In the genomic region with DNA sequence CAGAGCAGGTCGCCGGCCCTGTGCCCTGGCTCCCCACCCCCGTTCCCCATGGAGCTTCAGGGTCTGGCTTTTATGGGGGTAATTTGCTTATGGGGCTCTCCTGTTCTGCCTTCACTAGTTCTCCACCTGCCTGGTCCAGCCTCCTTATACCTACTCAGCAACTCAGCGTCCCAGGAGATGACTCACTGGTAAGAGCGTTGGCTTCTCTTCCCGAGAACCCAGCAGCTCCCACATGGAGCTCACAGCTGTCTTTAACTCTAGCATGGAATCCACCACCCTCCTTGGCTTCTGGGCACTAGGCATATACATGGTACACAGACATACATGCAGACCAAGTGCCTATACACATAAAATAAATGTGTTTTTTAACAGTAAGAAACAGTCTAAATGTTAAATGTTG, we compare ENCODE assay signal across 30 mouse cellular contexts. TPM values are rescaled to one million over a fixed set of nuclear protein-coding genes. Genes with fewer than 3 reads are reported as not detected.
DNase-seq lines count a peak whose midpoint lies in the region; ATAC-seq lines count a peak whose summit lies in the region.
"Had no signal": no experiment of that assay in that cellular context is flagged by ENCODE, and none has a peak within 500 bp of the region (broad histone marks: within the 10 kb centered on the region; RNA-seq: fewer than 3 reads in every experiment).

No protein-coding gene starts in this region.

- no peak overlapping the region for H3K9ac ChIP-seq in forebrain, embryonic 13.5 days
- H3K9ac ChIP-seq: forebrain, postnatal 0 days; heart, embryonic 13.5 days; stomach, embryonic 15.5 days had no signal

- H3K27ac ChIP-seq in embryonic facial prominence, embryonic 10.5 days (replicated peaks): no peak overlapping the region
- H3K27ac ChIP-seq in forebrain, embryonic 13.5 days: no peak overlapping the region
- H3K27ac ChIP-seq: gastrocnemius, adult 2 months; heart, embryonic 13.5 days; kidney, postnatal 0 days; stomach, embryonic 15.5 days had no signal

- no peak overlapping the region for H3K4me2 ChIP-seq in forebrain, embryonic 13.5 days
- H3K4me2 ChIP-seq: heart, embryonic 13.5 days; stomach, embryonic 15.5 days had no signal

- WGBS in embryonic facial prominence, embryonic 10.5 days: 37% methylated on average over 6 of the region's 6 CpGs
- WGBS in forebrain, embryonic 13.5 days: 33% methylated on average over 6 of the region's 6 CpGs

- no peaks in the 10 kb centered on the region for H3K9me3 ChIP-seq in embryonic facial prominence, embryonic 10.5 days
- no peaks in the 10 kb centered on the region for H3K9me3 ChIP-seq in forebrain, embryonic 13.5 days (replicated peaks)
- H3K9me3 ChIP-seq: heart, embryonic 13.5 days; stomach, embryonic 15.5 days had no signal

- peak overlapping the region; percentile 40; the same call in 1 of the 2 replicates for H3K4me3 ChIP-seq in embryonic facial prominence, embryonic 10.5 days
- H3K4me3 ChIP-seq in forebrain, embryonic 13.5 days: no peak overlapping the region
- H3K4me3 ChIP-seq: erythroblast, embryonic 14.5 days; gastrocnemius, adult 2 months; heart, embryonic 13.5 days; stomach, embryonic 15.5 days had no signal

- H3K27me3 ChIP-seq in embryonic facial prominence, embryonic 10.5 days (replicated peaks; ENCODE audit: low read depth, poor library complexity, severe bottlenecking): no peaks in the 10 kb centered on the region
- no peaks in the 10 kb centered on the region for H3K27me3 ChIP-seq in forebrain, embryonic 13.5 days
- H3K27me3 ChIP-seq: heart, embryonic 13.5 days; stomach, embryonic 15.5 days had no signal

- peak; percentile 22 for DNase-seq in layer of hippocampus, adult 9-11 months
- no peak for DNase-seq in layer of hippocampus, postnatal 25 days (ENCODE audit: extremely low spot score in 1 of 2, low spot score in 1 of 2)
- DNase-seq in right cerebral cortex, adult 2 months (ENCODE audit: low spot score in 2 of 2): peak; percentile 18 to 33
- DNase-seq in right cerebral cortex, postnatal 14 days: no peak
- DNase-seq in embryonic facial prominence, embryonic 10.5 days (ENCODE audit: low spot score): no peak
- peak; percentile 12 to 16 for DNase-seq in right cerebral cortex, postnatal 36 days (ENCODE audit: low spot score in 2 of 2)
- no peak for DNase-seq in ovary, postnatal 14 days (ENCODE audit: low spot score)
- DNase-seq: adrenal gland, postnatal 25 days; cerebellum, adult 9-10 months; forebrain, postnatal 0 days; gastrocnemius, adult 2 months; heart, adult 18-20 months; heart, postnatal 36 days; kidney, adult 18-20 months; layer of hippocampus, postnatal 36 days; liver; lung, adult 18-20 months; lung, postnatal 14 days; retina, postnatal 1 day; thymus, adult 2 months had no signal

- H3K4me1 ChIP-seq in embryonic facial prominence, embryonic 10.5 days: peaks cover 9% of the 10 kb centered on the region
- H3K4me1 ChIP-seq in forebrain, embryonic 13.5 days: no peaks in the 10 kb centered on the region
- H3K4me1 ChIP-seq: stomach, embryonic 15.5 days had no signal

- ATAC-seq in forebrain, embryonic 13.5 days: no peak
- ATAC-seq: activated CD4-positive, CD25-positive, alpha-beta regulatory T cell, adult 4 months had no signal

- no peaks in the 10 kb centered on the region for H3K36me3 ChIP-seq in embryonic facial prominence, embryonic 10.5 days (replicated peaks)
- H3K36me3 ChIP-seq in forebrain, embryonic 13.5 days (ENCODE audit: poor library complexity, severe bottlenecking): peaks cover 4% of the 10 kb centered on the region; the same call in 1 of the 2 replicates
- H3K36me3 ChIP-seq: stomach, embryonic 15.5 days had no signal

RNA-seq across cellular contexts. Expression of a gene that starts 20.1 kb away (rescaled TPM):
- total RNA-seq in layer of hippocampus, postnatal 25 days (2021): 10 to 100 TPM in 1 of 2 experiments, 1 to 10 TPM in 1; 9.7 to 11.4 TPM
- polyA plus RNA-seq in embryonic facial prominence, embryonic 10.5 days (2016; fragmentation: Nextera tagmentation; extraction: Ambion mirVana): 4.2 and 5.0 TPM in 2 replicates
- polyA plus RNA-seq in forebrain, embryonic 13.5 days (2015; fragmentation: Nextera tagmentation; extraction: Ambion mirVana): 6.9 and 7.0 TPM in 2 replicates
- polyA plus RNA-seq: erythroblast, embryonic 14.5 days had no signal

RNA-seq across cellular contexts. Expression of a gene that starts 28.4 kb away (rescaled TPM):
- total RNA-seq in layer of hippocampus, postnatal 25 days (2021): 1 to 10 TPM in 1 of 2 experiments, under 1 TPM in 1; 0.69 to 1.1 TPM
- polyA plus RNA-seq in embryonic facial prominence, embryonic 10.5 days (2016; fragmentation: Nextera tagmentation; extraction: Ambion mirVana): 4.1 and 5.0 TPM in 2 replicates
- polyA plus RNA-seq in forebrain, embryonic 13.5 days (2015; fragmentation: Nextera tagmentation; extraction: Ambion mirVana): 4.2 and 7.0 TPM in 2 replicates

RNA-seq across cellular contexts. Expression of a gene that starts 56.3 kb away (rescaled TPM):
- total RNA-seq in layer of hippocampus, postnatal 25 days (2021): 1 to 10 TPM; 1.3 to 1.6 TPM
- 0.18 TPM in 1 of 2 replicates, not detected in the other for polyA plus RNA-seq in embryonic facial prominence, embryonic 10.5 days (2016; fragmentation: Nextera tagmentation; extraction: Ambion mirVana)
- polyA plus RNA-seq in forebrain, embryonic 13.5 days (2015; fragmentation: Nextera tagmentation; extraction: Ambion mirVana): 0.06 TPM in 1 of 2 replicates, not detected in the other
- total RNA-seq: common myeloid progenitor, adult 5-6 weeks; gastrocnemius, adult 2 months; megakaryocyte, adult 5-6 weeks; midbrain, postnatal 0 days had no signal
- polyA plus RNA-seq: activated CD4-positive, CD25-positive, alpha-beta regulatory T cell, adult 4 months; C2C12; erythroblast, embryonic 14.5 days; kidney, postnatal 0 days; midbrain, postnatal 0 days; stomach, embryonic 15.5 days; thymus, adult 2 months had no signal

Comparison
In these comparisons a context has a peak if more than half of its experiments do, and no peak if none do; other contexts are left out.
1. DNase-seq: peak in layer of hippocampus, adult 9-11 months (single experiment), right cerebral cortex, adult 2 months (2 of 2) and right cerebral cortex, postnatal 36 days (2 of 2); none in layer of hippocampus, postnatal 25 days (0 of 2), right cerebral cortex, postnatal 14 days (single experiment), embryonic facial prominence, embryonic 10.5 days (single experiment) and ovary, postnatal 14 days (single experiment).